Mouse (Mus musculus): Measurements from ENCODE around the gene Ccdc88c.

The Ccdc88c gene

DNA sequence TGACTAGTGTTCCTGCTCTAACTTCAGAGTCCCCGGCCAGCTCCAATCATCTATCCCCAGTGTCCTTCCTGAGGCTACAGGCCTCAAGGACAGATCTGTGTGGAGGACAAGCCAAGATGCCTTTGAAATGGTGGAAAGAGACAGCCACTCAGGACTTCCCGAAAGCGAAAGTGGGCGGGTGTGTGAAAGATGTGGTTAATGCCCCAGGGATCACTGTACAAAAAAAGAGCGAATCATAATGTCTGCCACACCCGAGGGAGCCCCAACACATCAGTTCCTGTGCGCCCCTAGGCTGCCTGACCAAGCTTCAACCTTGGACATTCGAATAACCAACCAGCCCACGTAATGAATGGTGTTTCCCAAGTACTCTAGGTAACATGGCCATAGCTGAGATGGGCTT is 100.6 kb downstream of the Ccdc88c start:
- DNase-seq (ENCODE audit: low spot score in 2 of 2) = no peak

DNA sequence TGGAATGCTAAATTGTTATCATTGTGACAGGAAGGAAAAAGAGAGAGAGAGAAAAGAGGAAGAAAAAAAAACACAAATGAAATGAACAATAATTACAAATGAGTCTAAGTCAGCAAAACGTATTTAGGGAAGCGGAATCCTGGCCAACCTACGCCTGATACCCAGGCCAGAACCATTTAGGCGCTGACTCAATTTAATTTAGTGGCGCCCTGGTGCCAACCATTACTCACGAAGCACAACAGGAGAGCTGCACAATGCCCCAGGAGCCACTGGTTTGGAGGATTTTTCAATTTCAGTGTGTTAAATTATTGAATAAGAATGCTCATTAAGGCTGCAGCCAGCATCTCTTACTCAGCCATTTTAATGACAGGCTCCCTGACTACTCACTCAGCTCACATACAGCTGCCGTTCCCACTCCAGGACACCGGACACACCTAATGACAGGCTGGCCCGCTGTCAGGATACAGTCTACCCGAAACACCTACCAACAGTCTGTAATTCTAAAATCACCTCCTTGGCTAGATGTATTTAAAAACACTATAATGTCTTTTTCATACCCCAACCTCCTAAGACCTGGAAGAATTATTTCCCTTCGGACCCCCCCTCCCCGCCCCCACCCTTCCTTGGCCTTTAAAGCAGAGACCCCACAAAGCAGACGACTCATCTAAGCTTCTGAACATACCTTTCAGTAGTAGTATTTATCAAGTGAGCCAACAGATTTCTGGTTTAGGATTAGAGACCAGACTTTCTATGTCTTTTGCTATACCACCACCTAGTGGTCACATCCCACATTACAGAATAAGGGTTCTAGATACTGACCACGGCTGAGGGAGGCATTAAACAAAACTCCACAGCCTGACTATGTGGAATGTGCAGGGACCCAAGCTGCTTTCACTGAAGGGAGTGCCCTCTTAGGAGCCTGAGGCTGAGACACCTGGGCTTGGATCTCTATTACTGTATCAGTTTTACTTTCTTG is 102.9 kb downstream of the Ccdc88c start:
- DNase-seq (ENCODE audit: low spot score in 2 of 2) = peak in 1 of 2 experiments; percentile 46

DNA sequence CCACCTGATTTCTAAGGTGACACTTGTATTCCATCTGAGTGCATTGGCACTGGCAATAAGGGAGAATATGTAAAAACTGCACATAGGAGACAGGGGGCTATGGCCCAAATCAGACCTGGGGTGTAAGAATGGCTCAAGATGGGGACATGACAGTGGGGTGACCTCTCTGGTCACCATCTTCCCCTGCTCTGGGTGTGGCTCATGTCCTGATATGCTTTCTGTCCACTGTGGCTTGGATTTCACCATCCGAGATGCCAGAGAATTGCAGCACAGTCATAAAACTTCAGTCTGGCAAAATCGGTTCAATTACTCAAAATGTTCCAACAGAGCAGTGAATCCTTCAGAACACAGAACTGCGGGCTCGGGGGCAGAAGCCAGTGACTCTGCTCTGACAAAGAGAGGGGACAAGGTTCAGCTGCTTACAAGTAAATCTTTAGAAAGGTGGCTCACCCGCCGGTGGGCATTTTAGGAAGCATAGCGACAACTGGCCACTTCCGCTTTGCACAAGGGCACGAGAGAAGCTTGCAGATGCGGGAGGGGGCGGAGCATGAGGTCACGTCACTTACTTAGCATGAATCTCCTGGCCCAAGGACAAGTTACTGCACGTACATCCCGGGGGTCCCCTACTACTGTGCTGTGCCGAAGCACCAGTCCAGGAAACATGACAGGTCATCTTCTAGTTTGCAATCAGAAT is 104.1 kb downstream of the Ccdc88c start:
- no peak for DNase-seq (ENCODE audit: low spot score in 2 of 2)

DNA sequence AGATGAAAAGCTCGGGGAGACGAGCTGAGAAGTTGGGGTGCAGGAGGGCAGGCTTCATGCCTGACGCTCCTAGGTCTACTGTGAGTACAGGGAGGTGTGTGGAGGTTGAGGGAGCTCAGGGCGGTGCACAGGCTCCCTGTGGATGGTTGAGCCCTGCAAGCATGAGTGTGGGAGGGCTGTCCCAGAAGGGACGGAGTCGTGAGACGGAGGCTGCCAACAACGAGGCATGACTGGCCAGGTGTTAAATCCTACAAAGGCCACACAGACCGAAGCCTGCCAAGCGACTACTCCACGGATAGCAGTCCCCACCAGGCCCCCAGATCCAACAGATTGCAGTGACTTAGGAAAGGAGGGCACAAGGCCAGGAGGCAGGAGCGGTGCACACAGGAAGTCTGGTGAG is 118.1 kb downstream of the Ccdc88c start:
- DNase-seq (ENCODE audit: low spot score in 2 of 2) = no peak

DNA sequence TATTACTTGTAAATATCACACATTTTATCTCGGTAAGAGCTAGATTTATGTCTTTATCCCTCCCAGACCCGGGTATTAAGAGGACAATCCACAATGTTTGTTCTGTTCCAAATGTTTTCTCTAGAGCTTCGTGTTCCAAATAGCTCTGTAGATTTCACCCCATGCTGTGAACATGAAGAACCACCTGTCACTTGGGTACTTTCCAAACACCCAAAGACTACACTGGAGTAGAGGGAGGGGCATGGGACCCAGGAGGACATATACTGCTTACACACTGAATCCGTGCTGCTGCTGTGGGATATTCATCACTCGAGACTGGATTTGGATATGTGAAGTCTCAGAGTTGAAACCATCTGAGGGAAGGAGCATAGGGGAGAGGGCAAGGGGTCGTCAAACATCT is 119.1 kb downstream of the Ccdc88c start:
- DNase-seq (ENCODE audit: low spot score in 2 of 2) = no peak

DNA sequence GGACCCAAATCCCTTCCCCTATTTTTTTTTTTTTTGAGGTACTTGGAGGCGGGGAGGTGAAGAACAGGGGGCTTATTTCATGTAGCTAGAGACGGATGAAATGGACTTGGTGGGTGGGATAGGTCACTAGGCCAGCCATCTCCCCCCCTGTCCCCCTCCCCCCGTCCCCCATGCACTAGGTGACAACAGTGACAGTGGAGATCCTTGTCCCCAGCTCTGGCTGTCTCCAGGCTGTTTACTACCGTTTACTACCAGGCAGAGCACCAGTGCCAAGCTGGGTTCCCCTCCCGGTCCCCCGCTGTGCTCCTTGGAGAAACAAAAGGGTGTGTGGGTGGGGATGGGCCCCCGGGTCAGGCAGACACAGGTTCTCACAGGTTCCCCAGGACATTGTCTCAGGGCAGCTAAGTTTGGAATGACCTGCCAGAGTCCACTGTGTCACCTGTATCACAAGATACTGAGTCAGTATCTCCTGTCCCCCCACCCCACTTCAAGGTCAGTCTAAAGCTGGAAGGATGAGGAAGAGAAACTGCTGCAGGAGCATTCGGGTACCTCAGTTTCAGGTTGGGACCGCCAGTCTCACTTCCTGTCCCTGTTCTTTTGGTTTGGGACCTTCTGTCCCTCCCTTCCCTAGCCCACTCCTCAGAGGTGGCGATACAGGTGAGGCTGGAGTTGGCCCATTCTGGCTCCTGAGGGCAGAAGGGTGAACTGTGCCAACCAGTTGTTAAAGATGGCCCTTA is 120.4 kb downstream of the Ccdc88c start:
- DNase-seq (ENCODE audit: low spot score in 2 of 2) = no peak

DNA sequence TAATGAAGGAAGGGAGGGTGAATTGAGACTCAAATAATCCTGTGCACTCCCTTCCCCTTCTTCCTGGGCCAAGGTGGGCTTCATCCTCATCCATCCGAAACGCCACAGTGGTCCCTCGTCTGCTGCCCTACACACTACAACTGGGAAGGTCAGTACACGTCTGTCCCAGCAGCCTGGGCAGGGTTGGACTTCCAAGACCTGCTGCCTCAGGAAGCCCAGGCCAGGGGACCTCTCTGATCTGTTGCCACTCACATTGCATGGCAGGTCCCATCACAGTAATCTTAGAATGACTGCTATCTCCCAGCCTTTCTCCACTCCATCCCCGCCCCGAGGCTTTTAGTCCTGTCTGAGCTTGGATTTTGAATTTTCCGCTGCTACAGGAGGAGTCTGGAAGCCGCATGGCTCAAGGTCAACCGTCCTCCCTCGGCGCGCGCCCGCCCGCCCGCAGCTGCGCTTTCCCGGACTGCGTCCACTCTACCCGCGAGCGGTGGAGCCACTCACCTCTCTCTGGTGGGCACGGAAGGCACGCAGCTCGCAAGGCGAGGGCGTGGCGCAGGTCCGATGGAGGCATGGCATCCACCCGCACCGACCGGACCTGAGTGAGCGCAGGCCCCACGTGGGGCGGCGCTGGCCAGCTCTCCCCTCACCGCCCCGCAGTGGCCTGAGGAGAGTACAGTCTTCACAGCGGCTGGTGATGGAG is 121.1 kb downstream of the Ccdc88c start, which contains the start of gene Gpr68:
Gpr68 (minus strand) TSS at position 601 of the 700 bp plus-strand sequence.
- no peak for DNase-seq (ENCODE audit: low spot score in 2 of 2)

DNA sequence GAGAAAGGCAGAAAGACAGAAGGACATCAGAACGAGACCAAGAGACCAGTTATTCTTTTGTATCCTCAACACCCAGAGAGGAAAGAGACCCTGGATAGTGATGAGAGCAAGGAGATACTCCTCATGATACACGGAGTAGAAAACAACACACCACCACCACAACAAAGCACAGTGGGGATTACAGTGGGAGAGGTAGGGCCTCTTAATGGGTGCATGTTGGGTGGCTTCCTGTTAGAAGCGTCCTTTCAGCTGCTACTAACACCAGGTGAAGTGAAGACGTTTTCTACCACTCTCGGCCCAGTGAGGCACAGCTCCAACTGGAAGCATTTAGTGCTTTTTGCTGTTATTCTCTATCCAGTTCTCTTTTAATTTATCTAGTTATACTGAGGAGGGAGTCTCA is 122.0 kb downstream of the Ccdc88c start:
- DNase-seq (ENCODE audit: low spot score in 2 of 2) = no peak

DNA sequence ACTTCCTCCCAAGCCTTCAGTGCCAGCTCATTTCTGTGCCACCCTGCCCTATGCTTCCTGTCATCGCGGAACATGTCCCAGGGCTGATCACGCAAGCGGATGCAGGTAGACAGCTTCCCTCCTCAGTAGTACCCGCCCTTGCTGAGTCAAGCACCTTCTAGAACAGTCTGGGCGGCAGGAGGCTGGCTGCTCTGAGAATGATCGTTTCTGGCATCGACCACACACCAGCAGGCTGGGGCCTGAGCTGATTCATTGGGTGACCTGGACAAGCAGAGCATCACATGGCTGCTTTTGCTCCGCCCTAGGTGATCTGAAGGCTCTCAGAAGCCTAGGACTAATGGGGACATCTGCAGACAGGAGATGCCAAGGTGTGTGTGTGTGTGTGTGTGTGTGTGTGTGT is 125.1 kb downstream of the Ccdc88c start:
- DNase-seq (ENCODE audit: low spot score in 2 of 2) = no peak

DNA sequence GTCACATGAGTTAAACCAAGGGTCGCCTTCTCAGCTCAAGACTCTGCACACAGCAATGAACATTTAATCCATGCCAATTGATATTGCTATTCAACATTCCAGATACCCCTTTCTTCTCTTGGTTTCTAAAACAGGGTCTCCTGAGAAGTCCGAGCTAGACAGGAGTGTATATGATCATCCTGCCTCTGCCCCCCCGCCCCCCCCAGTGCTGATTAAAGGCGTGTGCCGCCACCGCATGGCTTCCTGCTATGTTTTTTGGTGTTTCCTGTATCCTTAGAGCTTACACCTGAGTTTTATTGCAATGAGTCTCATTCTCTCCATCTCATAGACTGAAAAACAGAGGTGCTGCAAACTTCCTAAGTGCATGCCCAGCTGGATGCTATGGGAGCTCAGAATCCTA is 127.5 kb downstream of the Ccdc88c start:
- DNase-seq (ENCODE audit: low spot score in 2 of 2) = no peak

DNA sequence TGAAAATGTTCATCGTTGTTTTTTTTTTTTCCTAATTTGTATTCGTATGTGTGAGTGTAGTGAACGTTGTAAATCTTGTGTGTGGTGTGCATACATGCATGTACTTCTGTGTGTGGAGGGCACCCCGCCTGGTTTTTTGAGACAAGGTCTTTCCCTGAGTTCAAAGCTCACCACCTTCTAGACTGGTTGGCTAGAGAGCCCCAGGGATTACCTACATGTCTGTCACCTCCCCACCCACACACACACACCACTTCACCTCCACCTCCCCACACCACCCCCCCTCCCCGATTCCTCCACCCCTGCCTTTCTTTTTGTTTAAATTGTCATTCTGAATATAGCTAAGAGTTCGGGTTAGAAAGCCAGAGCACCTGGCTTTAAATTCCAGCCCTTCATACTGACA is 128.0 kb downstream of the Ccdc88c start:
- no peak for DNase-seq (ENCODE audit: low spot score in 2 of 2)

DNA sequence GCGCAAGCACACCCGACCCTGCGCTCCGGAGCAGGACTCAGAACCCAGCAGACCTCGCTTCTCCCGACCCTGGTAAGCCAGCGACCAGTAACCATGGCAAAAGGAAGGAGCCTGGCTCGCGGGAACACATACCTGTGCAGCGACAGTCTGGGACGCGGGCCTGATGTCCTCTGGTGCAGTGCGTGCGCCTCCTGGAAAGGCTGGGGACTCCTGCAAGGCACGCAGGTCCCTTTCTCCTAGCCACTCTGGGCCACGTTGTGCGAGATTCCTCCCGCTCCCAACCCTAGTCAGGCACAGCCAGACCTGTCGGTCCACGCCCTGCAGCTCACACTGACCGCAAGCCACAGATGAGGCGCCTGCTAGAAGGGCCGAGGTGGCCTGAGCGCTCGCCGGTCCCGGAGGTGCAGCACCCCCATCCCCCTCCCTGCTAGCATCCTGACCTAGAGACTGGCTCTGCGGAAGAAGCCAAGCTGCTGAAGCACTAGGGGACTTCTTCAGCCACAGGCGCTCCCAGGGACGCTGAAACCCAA is 129.7 kb downstream of the Ccdc88c start:
- no peak for DNase-seq (ENCODE audit: low spot score in 2 of 2)

DNA sequence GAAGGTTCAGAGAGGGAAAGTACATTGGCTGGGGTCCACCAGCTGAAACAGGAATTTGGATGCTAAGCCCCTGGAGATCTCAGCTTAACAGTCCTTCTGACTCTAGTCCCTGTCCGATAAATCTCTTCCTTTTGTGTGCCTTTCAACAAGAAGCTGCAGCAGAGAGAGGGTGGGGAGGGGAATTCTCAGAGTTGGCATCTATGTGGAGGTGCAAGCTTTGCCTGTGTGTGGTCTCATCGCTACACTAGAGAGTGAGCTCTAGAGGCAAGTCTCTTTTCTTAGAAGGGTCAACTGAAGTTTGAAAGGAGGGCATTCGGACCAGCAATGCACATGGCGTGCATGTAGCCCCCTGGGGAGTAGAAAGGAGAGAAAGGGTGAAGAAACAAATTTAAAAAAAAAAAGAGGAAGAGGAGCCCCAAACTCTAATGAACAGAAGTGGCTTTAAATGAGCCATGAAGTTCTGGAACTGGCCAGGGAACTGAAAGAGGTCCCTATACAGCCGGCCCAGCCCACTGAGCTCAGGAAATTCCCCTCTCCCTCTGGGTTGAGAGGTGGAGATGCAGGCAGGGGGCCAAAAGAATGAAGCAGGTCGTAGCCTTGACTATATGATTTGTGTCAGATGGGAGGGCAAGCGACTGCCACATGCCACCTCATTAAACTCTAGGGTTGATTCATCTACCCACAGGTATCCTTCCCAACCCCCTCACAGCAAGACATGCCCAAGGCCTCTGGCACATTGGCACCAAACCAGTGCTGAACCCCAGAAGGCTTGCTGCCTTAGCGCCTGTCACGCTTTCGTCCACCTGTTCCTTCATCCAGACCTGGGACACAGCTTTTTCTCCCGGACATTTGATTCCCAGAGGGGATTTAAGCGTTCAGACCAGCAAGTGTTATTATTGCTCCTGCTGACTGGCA is 130.9 kb downstream of the Ccdc88c start:
- DNase-seq (ENCODE audit: low spot score in 2 of 2) = no peak

DNA sequence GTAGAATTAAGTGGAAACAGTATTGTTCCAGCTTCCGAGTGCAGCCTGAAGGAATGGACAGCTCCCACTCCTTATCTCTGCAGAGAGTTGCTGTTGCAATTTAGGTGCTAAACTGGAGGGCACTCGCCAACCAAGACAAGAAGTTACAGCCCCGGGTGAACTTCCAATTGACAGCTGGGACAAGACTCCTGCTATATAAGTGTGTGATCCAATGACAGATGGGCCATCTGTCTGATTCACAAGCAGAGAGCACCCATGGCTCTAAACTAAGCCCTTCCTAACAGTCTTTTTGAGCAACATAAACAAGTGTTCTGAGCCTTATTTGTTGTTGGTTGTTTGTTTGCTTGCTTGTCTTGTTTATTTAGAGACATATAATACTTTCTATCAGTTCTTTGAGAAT is 132.2 kb downstream of the Ccdc88c start:
- DNase-seq (ENCODE audit: low spot score in 2 of 2) = no peak

DNA sequence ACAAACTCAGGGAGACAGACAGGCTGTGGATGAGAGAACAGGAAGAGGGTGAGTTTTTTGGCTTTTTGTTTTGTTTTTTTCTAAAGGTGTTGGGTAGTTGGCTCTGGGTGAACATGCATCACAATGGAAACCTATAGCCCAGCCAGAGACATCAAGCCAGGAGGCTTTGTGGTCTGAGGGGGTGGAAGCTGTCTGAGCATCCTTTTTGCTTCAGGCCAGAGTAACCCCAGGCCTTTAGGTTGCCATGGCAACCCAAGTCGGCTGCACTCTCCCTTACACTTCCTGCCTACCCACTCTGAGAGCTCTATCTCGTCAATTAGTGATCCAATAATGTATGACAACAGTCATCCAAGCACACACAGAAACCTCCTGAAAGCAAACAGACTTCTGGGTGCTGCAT is 133.4 kb downstream of the Ccdc88c start:
- no peak for DNase-seq (ENCODE audit: low spot score in 2 of 2)

DNA sequence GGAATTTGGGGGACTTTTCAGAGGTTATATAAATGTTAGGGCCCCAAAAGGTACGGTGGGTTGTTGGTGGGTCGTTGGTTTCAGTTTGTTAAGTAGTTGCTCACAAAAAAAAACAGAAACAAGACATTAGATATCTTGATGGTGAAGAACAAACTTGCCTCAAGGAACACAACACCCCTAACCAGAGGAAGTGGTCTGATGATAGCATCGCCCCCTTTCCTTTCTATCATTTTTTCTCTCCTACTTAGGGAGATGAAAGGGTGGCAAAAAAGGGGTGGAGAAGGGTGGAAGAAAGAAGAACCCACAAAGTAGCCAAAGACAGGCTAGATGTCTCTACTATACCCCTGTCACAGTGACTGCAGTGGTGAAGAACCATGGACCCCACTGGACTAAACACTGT is 138.3 kb downstream of the Ccdc88c start:
- DNase-seq (ENCODE audit: low spot score in 2 of 2) = no peak

DNA sequence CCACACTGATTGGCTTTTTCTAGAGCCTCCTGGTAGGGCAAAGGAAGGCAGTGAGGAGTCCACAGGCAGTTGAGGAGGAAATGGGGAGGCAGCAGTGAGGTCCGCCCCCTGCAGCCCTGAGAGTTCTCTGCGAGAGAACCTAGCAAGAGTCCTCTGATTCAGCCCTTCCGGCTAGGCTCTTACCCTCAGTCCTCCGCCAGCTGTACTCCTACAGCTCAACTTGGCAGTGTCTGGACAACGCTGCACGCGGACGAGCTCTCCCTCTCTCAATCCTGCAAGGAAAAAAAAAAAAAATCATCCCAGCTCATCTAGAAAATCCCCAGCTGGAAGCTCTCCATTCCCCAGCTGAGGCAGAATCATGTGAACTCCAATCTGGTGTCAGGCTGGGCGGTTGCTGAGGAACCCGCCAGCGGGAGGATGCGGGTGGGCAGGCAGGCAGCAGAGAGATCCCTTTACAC is 141.0 kb downstream of the Ccdc88c start:
- DNase-seq (ENCODE audit: low spot score in 2 of 2) = no peak

DNA sequence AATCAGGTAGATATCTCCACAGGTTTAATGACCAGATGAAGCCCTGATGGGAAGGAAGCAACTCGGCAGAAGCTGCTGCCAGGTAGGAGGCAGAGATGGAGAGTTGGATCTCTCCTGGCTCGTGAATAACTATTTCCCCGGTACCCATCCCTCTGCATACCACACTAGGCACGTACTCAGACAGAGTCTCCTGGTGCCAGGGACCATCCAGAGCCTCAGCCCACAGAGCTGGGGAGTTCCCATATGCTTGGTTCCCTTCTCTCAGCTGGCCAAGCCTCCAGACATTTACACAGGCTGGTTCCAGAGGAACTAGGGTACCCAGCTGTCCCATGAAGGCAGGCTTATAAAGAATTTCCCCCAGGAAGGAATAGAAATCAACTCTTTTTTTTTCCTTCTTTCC is 142.0 kb downstream of the Ccdc88c start:
- no peak for DNase-seq (ENCODE audit: low spot score in 2 of 2)

DNA sequence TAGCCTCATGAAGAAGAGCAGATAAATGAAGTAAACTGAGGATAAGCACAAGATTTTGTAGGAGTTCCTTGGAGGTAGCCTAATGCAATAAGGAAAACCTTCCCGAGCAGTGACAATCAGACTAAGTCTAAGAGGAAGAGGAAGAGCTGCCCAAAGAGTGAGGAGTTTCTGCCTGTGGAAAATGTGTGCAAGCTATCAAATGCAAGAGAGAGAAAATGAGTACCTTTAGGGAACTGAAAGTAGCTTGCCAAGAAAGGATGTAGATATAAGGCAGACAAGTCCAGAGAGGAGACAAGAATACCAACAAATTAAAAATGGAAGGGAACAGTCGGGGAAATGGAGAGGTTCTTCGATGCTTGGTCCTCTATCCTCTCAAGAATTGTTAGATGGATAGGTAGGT is 143.3 kb downstream of the Ccdc88c start:
- DNase-seq (ENCODE audit: low spot score in 2 of 2) = no peak

DNA sequence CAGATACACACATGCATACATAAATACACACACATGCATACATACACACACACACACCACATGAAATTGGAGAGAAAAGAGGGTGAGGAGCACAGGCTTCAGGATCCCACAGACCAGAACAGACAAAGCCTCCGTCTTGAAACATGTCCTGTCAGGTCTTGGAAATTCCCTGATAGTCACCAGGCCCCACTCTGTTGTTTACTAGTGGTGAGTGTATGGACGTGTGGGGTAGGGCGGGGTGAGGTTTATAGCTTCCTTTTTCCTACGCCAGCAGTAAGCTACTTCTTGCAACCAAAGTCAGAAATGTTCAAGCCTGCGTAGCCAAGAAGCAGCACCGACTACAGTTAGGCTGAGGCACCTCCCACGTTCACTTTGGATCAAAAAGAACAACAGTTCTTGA is 145.7 kb downstream of the Ccdc88c start:
- DNase-seq (ENCODE audit: low spot score in 2 of 2) = no peak

All from spleen, postnatal 4 days (tissue).